Mouse (Mus musculus) lung, postnatal 0 days (tissue): ENCODE results near the gene Olfr1497.

ENCODE experiments used
- CTCF ChIP-seq: IDR thresholded peaks from 2 replicates; pipeline ENCODE4 v1.5.1; 2016; ENCODE audit warnings: antibody characterized with exemption, mild to moderate bottlenecking
- EP300 ChIP-seq: IDR thresholded peaks from 2 replicates; pipeline ENCODE4 v1.6.1; 2016; ENCODE audit warnings: antibody characterized with exemption, mild to moderate bottlenecking, control low read depth

GRCm38 (mm10) chr19:13830388-13830787, 32.4 kb upstream of the Olfr1497 start, which contains the start of gene Olfr1500:
- TF ChIP-seq CTCF (no peak), EP300 (no peak)
